Mouse (Mus musculus) small intestine, adult 10 weeks (tissue): ENCODE results near the gene Atp6v0c. TPM values are rescaled to one million over a fixed set of nuclear protein-coding genes. Genes with fewer than 3 reads are reported as not detected.

ENCODE experiments used
- polyA plus RNA-seq: library from polyadenylated mRNA; stranded (reverse); fragments of 350-450 nt; fragmentation: Illumina TruSeq; extraction: RNeasy Lipid Tissue Mini Kit (QIAGEN cat#74804); gene quantifications from one replicate; pipeline ENCODE4 v1.2.3, GENCODE M21; 2014; ENCODE audit warnings: low replicate concordance

Atp6v0c gene
- polyA plus RNA-seq, result 38.1 TPM

GRCm38 (mm10) chr17:24169317-24170065 lies at the start of gene Atp6v0c:
Gene Atp6v0c (minus strand): TSS chr17:24169702.

GRCm38 (mm10) chr17:24209043-24209915 lies 39.8 kb upstream of the Atp6v0c start, which contains the start of gene Ntn3:
Gene Ntn3 (minus strand): TSS chr17:24209531.

GRCm38 (mm10) chr17:24205284-24205888 lies 35.9 kb upstream of the Atp6v0c start, which contains the start of gene Tbc1d24:
Gene Tbc1d24 (minus strand): TSS chr17:24205562.

GRCm38 (mm10) chr17:24163176-24163962 lies 6.1 kb downstream of the Atp6v0c start, which contains the start of gene Amdhd2:
Gene Amdhd2 (minus strand): TSS chr17:24163766.

GRCm38 (mm10) chr17:24150824-24151223 lies 18.7 kb downstream of the Atp6v0c start, which contains the start of gene Pdpk1:
Gene Pdpk1 (minus strand): TSS chr17:24150924.

Other genes with a start within 250 kb of the Atp6v0c start
- not detected for gene Sbp, start 228.0 kb downstream of the Atp6v0c start, polyA plus RNA-seq
- gene Sbpl, start 214.4 kb downstream of the Atp6v0c start, polyA plus RNA-seq, result not detected
- 4.3 TPM for gene Prss30, start 189.1 kb downstream of the Atp6v0c start, polyA plus RNA-seq
- gene Prss22, start 171.6 kb downstream of the Atp6v0c start, polyA plus RNA-seq, result not detected
- gene Prss27, start 131.6 kb downstream of the Atp6v0c start, polyA plus RNA-seq, result not detected
- gene Kctd5, start 96.2 kb downstream of the Atp6v0c start, polyA plus RNA-seq, result 107 TPM
- 35.3 TPM for gene Pdpk1, start 18.8 kb downstream of the Atp6v0c start, polyA plus RNA-seq
- 0.74 TPM for gene Amdhd2, start 5.9 kb downstream of the Atp6v0c start, polyA plus RNA-seq
- 34.6 TPM for gene Tbc1d24, start 35.9 kb upstream of the Atp6v0c start, polyA plus RNA-seq
- gene Ntn3, start 39.8 kb upstream of the Atp6v0c start, polyA plus RNA-seq, result not detected
- 2.5 TPM for gene Tedc2, start 51.1 kb upstream of the Atp6v0c start, polyA plus RNA-seq
- 1.9 TPM for gene Ccnf, start 81.8 kb upstream of the Atp6v0c start, polyA plus RNA-seq
- not detected for gene Abca17, start 181.4 kb upstream of the Atp6v0c start, polyA plus RNA-seq
- 1.4 TPM for gene Abca3, start 182.2 kb upstream of the Atp6v0c start, polyA plus RNA-seq
- 70.5 TPM for gene Rnps1, start 244.9 kb upstream of the Atp6v0c start, polyA plus RNA-seq